Mouse (Mus musculus) kidney, embryonic 14.5 days (tissue): ENCODE results near the gene Hcrt. TPM values are rescaled to one million over a fixed set of nuclear protein-coding genes. Genes with fewer than 3 reads are reported as not detected.

ENCODE experiments used
- ATAC-seq: fragments of 200-750 bp; cut with Nextera tagmentation; 2 replicates; pipeline ENCODE4 v1.8.0; 2017; ENCODE audit warnings: moderate number of reproducible peaks, mild to moderate bottlenecking, moderate TSS enrichment, moderate library complexity; ENCODE audit not compliant: low FRiP score, low TSS enrichment
- H3K27ac ChIP-seq: fragments of 300-500 bp; sonication (generic); 2 replicates; pipeline ENCODE4 v1.5.1; 2014; ENCODE audit warnings: low read depth, mild to moderate bottlenecking, low read length, moderate library complexity, mixed read lengths
- H3K27me3 ChIP-seq: fragments of 300-500 bp; sonication (generic); 2 replicates; pipeline ENCODE4 v1.6.1; 2014; ENCODE audit warnings: mild to moderate bottlenecking, low read length; ENCODE audit not compliant: control insufficient read depth, insufficient read depth
- H3K36me3 ChIP-seq: fragments of 300-500 bp; sonication (generic); 2 replicates; pipeline ENCODE4 v1.6.1; 2014; ENCODE audit warnings: low read length, mixed read lengths; ENCODE audit not compliant: control insufficient read depth, insufficient read depth
- H3K4me1 ChIP-seq: fragments of 300-500 bp; sonication (generic); 2 replicates; pipeline ENCODE4 v1.6.1; 2014; ENCODE audit warnings: low read length, mixed read lengths; ENCODE audit not compliant: control insufficient read depth, insufficient read depth
- H3K4me2 ChIP-seq: fragments of 300-500 bp; sonication (generic); replicated peaks from 2 replicates; pipeline ENCODE4 v1.6.1; 2014; ENCODE audit warnings: low read depth, mild to moderate bottlenecking, low read length
- H3K4me3 ChIP-seq: fragments of 300-500 bp; sonication (generic); 2 replicates; pipeline ENCODE4 v1.5.1; 2014; ENCODE audit warnings: mild to moderate bottlenecking, low read length
- H3K9ac ChIP-seq: fragments of 300-500 bp; sonication (generic); 2 replicates; pipeline ENCODE4 v1.6.1; 2014; ENCODE audit warnings: low read depth, mild to moderate bottlenecking, low read length, moderate library complexity
- H3K9me3 ChIP-seq: fragments of 300-500 bp; sonication (generic); 2 replicates; pipeline ENCODE4 v1.6.1; 2016; ENCODE audit warnings: low read length; ENCODE audit not compliant: control insufficient read depth
- WGBS: fragments of 180-500 bp; shearing (Covaris S2); extraction: QIAGEN DNeasy Blood & Tissue Kit; methylation state at CpG from one replicate; pipeline ENCODE4 v1.1.7; 2014; 5-methylcytosine and 5-hydroxymethylcytosine counted together
- polyA plus RNA-seq: library from polyadenylated mRNA; unstranded; fragments of >200 nt; fragmentation: Nextera tagmentation; extraction: Ambion mirVana; gene quantifications from 2 replicates; pipeline ENCODE4 v1.2.1, GENCODE M21; 2014

The Hcrt gene
- polyA plus RNA-seq, 1 experiment from 2014 or later: not detected

GRCm38 (mm10) chr11:100721776-100722492 is 40.8 kb downstream of the Hcrt start:
- Histone ChIP-seq H3K4me2 (no peak overlapping the region), H3K4me3 (no peak overlapping the region), H3K36me3 (peaks cover 27% of the 10 kb centered on the region), H3K9ac (no peak overlapping the region), H3K4me1 (peaks cover 17% of the 10 kb centered on the region), H3K27me3 (no peaks in the 10 kb centered on the region), H3K9me3 (no peaks in the 10 kb centered on the region), H3K27ac (peak overlapping the region; percentile 63)
- ATAC-seq: no peak
- whole genome bisulfite sequencing: 75% methylated on average over 8 of the region's 8 CpGs

GRCm38 (mm10) chr11:100721254-100721653 is 41.5 kb downstream of the Hcrt start:
- 74% methylated on average over 4 of the region's 4 CpGs for WGBS
- Histone ChIP-seq H3K27ac (peak overlapping the region; percentile 18; the same call in 1 of the 2 replicates), H3K4me1 (peaks cover 17% of the 10 kb centered on the region), H3K4me2 (no peak overlapping the region), H3K9ac (no peak overlapping the region), H3K4me3 (no peak overlapping the region), H3K9me3 (no peaks in the 10 kb centered on the region), H3K36me3 (peaks cover 34% of the 10 kb centered on the region), H3K27me3 (no peaks in the 10 kb centered on the region)
- ATAC-seq: no peak

GRCm38 (mm10) chr11:100720345-100720744 is 42.4 kb downstream of the Hcrt start:
- H3K9me3 ChIP-seq: no peaks in the 10 kb centered on the region
- WGBS: 75% methylated on average over 5 of the region's 5 CpGs
- no peak overlapping the region for H3K27ac ChIP-seq
- ATAC-seq: no peak
- no peak overlapping the region for H3K9ac ChIP-seq
- peaks cover 43% of the 10 kb centered on the region for H3K36me3 ChIP-seq
- no peaks in the 10 kb centered on the region for H3K27me3 ChIP-seq
- H3K4me1 ChIP-seq: peaks cover 17% of the 10 kb centered on the region
- no peak overlapping the region for H3K4me3 ChIP-seq
- no peak overlapping the region for H3K4me2 ChIP-seq

GRCm38 (mm10) chr11:100719893-100720292 is 42.8 kb downstream of the Hcrt start:
- 82% methylated on average over 11 of the region's 11 CpGs for WGBS
- Histone ChIP-seq H3K4me1 (peaks cover 12% of the 10 kb centered on the region), H3K27me3 (no peaks in the 10 kb centered on the region), H3K4me2 (no peak overlapping the region), H3K27ac (no peak overlapping the region), H3K4me3 (no peak overlapping the region), H3K9me3 (no peaks in the 10 kb centered on the region), H3K36me3 (peaks cover 47% of the 10 kb centered on the region), H3K9ac (no peak overlapping the region)
- ATAC-seq: no peak

GRCm38 (mm10) chr11:100719312-100719711 is 43.4 kb downstream of the Hcrt start:
- Histone ChIP-seq H3K9me3 (no peaks in the 10 kb centered on the region), H3K27ac (no peak overlapping the region), H3K36me3 (peaks cover 50% of the 10 kb centered on the region), H3K27me3 (no peaks in the 10 kb centered on the region), H3K9ac (no peak overlapping the region), H3K4me3 (no peak overlapping the region), H3K4me1 (peaks cover 11% of the 10 kb centered on the region), H3K4me2 (no peak overlapping the region)
- no peak for ATAC-seq
- 90% methylated on average over 3 of the region's 3 CpGs for WGBS

- H3K36me3 ChIP-seq: peaks cover 50% of the 10 kb centered on the region
- H3K9ac ChIP-seq: no peak overlapping the region
- H3K27me3 ChIP-seq: no peaks in the 10 kb centered on the region
- no peak overlapping the region for H3K27ac ChIP-seq
- peaks cover 15% of the 10 kb centered on the region for H3K4me1 ChIP-seq
- no peaks in the 10 kb centered on the region for H3K9me3 ChIP-seq
- 90% methylated on average over 4 of the region's 4 CpGs for WGBS
- no peak for ATAC-seq
- H3K4me2 ChIP-seq: no peak overlapping the region
- no peak overlapping the region for H3K4me3 ChIP-seq
Measured at GRCm38 (mm10) chr11:100718866-100719265, 43.9 kb downstream of the Hcrt start.

GRCm38 (mm10) chr11:100718462-100718861 is 44.3 kb downstream of the Hcrt start:
- no peak overlapping the region for H3K4me2 ChIP-seq
- no peaks in the 10 kb centered on the region for H3K9me3 ChIP-seq
- no peak overlapping the region for H3K4me3 ChIP-seq
- no peak overlapping the region for H3K9ac ChIP-seq
- no peaks in the 10 kb centered on the region for H3K27me3 ChIP-seq
- ATAC-seq: no peak
- WGBS: 92% methylated on average over 7 of the region's 7 CpGs
- peaks cover 50% of the 10 kb centered on the region for H3K36me3 ChIP-seq
- no peak overlapping the region for H3K27ac ChIP-seq
- H3K4me1 ChIP-seq: peaks cover 19% of the 10 kb centered on the region

- H3K27ac ChIP-seq: no peak overlapping the region
- 88% methylated on average over 3 of the region's 3 CpGs for WGBS
Measured at GRCm38 (mm10) chr11:100716649-100717048, 46.1 kb downstream of the Hcrt start.

GRCm38 (mm10) chr11:100714948-100715347 is 47.8 kb downstream of the Hcrt start:
- H3K36me3 ChIP-seq: peaks cover 56% of the 10 kb centered on the region

More at GRCm38 (mm10) chr11:100716649-100717048, 46.1 kb downstream of the Hcrt start:
- H3K9me3 ChIP-seq: no peaks in the 10 kb centered on the region
- H3K36me3 ChIP-seq: peaks cover 50% of the 10 kb centered on the region
- H3K9ac ChIP-seq: no peak overlapping the region
- H3K4me3 ChIP-seq: no peak overlapping the region
- no peak for ATAC-seq
- H3K4me2 ChIP-seq: no peak overlapping the region
- H3K27me3 ChIP-seq: no peaks in the 10 kb centered on the region
- peaks cover 17% of the 10 kb centered on the region for H3K4me1 ChIP-seq

More at GRCm38 (mm10) chr11:100714948-100715347, 47.8 kb downstream of the Hcrt start:
- H3K9me3 ChIP-seq: no peaks in the 10 kb centered on the region
- 92% methylated on average over 6 of the region's 6 CpGs for WGBS
- no peak for ATAC-seq
- H3K4me1 ChIP-seq: peaks cover 28% of the 10 kb centered on the region
- no peak overlapping the region for H3K27ac ChIP-seq
- H3K9ac ChIP-seq: no peak overlapping the region
- no peaks in the 10 kb centered on the region for H3K27me3 ChIP-seq
- no peak overlapping the region for H3K4me2 ChIP-seq
- no peak overlapping the region for H3K4me3 ChIP-seq
